Mouse (Mus musculus) stomach, embryonic 14.5 days (tissue): ENCODE results near the gene Troap. TPM values are rescaled to one million over a fixed set of nuclear protein-coding genes. Genes with fewer than 3 reads are reported as not detected.

ENCODE experiments used
- microRNA-seq: library from miRNA; unstranded; fragments of <30 nt; microRNA quantifications from one replicate; pipeline ENCODE4, GENCODE M21; 2016
- polyA plus RNA-seq: library from polyadenylated mRNA; unstranded; fragments of >200 nt; fragmentation: Nextera tagmentation; extraction: Ambion mirVana; gene quantifications from 2 replicates; pipeline ENCODE4 v1.2.1, GENCODE M21; 2014

The Troap gene
- polyA plus RNA-seq, 1 experiment from 2014 or later, result 24.6 TPM

Small RNA genes within 50 kb of the gene (microRNA-seq; reads per million reads assigned to microRNA genes)
- gene Mir6960, result 0.78 reads per million

Other genes starting within 250 kb of the Troap start
- gene Prkag1, start 243.1 kb upstream of the Troap start, polyA plus RNA-seq, result 76.3 and 80.0 TPM in 2 replicates
- gene Kmt2d, start 203.4 kb upstream of the Troap start, polyA plus RNA-seq, result 19.5 and 21.4 TPM in 2 replicates
- 8.1 and 9.9 TPM in 2 replicates for gene Rhebl1, start 180.0 kb upstream of the Troap start, polyA plus RNA-seq
- 0.65 and 0.77 TPM in 2 replicates for gene Dhh, start 176.0 kb upstream of the Troap start, polyA plus RNA-seq
- 5.1 and 8.8 TPM in 2 replicates for gene Lmbr1l, start 156.3 kb upstream of the Troap start, polyA plus RNA-seq
- 1,548 and 1,685 TPM in 2 replicates for gene Tuba1b, start 140.0 kb upstream of the Troap start, polyA plus RNA-seq
- not detected in 2 replicates for gene Gm49450, start 121.0 kb upstream of the Troap start, polyA plus RNA-seq
- 1,231 and 1,258 TPM in 2 replicates for gene Tuba1a, start 120.9 kb upstream of the Troap start, polyA plus RNA-seq
- gene Tuba1c, start 44.7 kb upstream of the Troap start, polyA plus RNA-seq, result 191 and 203 TPM in 2 replicates
- 31.1 and 38.9 TPM in 2 replicates for gene Prph, start 19.4 kb upstream of the Troap start, polyA plus RNA-seq
- 0.22 TPM in 1 of 2 replicates, not detected in the other for gene C1ql4, start 13.2 kb downstream of the Troap start, polyA plus RNA-seq
- 9.3 and 11.0 TPM in 2 replicates for gene Dnajc22, start 18.6 kb downstream of the Troap start, polyA plus RNA-seq
- gene Spats2, start 51.3 kb downstream of the Troap start, polyA plus RNA-seq, result 34.2 and 35.5 TPM in 2 replicates
- gene Kcnh3, start 150.3 kb downstream of the Troap start, polyA plus RNA-seq, result 0.73 and 1.7 TPM in 2 replicates
- 141 and 145 TPM in 2 replicates for gene Mcrs1, start 177.4 kb downstream of the Troap start, polyA plus RNA-seq
- gene Prpf40b, start 220.5 kb downstream of the Troap start, polyA plus RNA-seq, result 57.3 and 57.5 TPM in 2 replicates
- gene Fam186b, start 221.3 kb downstream of the Troap start, polyA plus RNA-seq, result 0.13 TPM in 1 of 2 replicates, not detected in the other